Mouse (Mus musculus) heart, embryonic 14.5 days (tissue): ENCODE results near the gene Elmo1. TPM values are rescaled to one million over a fixed set of nuclear protein-coding genes. Genes with fewer than 3 reads are reported as not detected.

Source experiments
- ATAC-seq: fragments of 200-750 bp; cut with Nextera tagmentation; 2 replicates; pipeline ENCODE4 v1.8.0; 2017; ENCODE audit warnings: low read depth, moderate TSS enrichment; ENCODE audit not compliant: insufficient number of reproducible peaks, insufficient read depth, low FRiP score
- H3K27ac ChIP-seq, 2 experiments: fragments of 200-500 bp in 1 of 2; fragments of 300-500 bp in 1 of 2; sonication (generic) in 1 of 2; replicated peaks in 1 of 2; 2 replicates each; pipeline ENCODE4 v1.5.1; 2012 to 2014; ENCODE audit warnings: low read depth in 2 of 2, low read length in 2 of 2, control low read depth in 1 of 2, mild to moderate bottlenecking in 1 of 2, mixed read lengths in 1 of 2; ENCODE audit not compliant: control insufficient read depth in 1 of 2, insufficient read depth in 1 of 2
- H3K27me3 ChIP-seq: fragments of 300-500 bp; sonication (generic); 2 replicates; pipeline ENCODE4 v1.6.1; 2014; ENCODE audit warnings: mild to moderate bottlenecking, low read length, control low read depth; ENCODE audit not compliant: control insufficient read depth, insufficient read depth
- H3K36me3 ChIP-seq: fragments of 300-500 bp; sonication (generic); 2 replicates; pipeline ENCODE4 v1.6.1; 2014; ENCODE audit warnings: mild to moderate bottlenecking, control low read depth, low read length, mixed read lengths; ENCODE audit not compliant: control insufficient read depth, insufficient read depth
- H3K4me1 ChIP-seq, 2 experiments: fragments of 200-500 bp in 1 of 2; fragments of 300-500 bp in 1 of 2; sonication (generic) in 1 of 2; 2 replicates each; pipeline ENCODE4 v1.6.1; 2012 to 2014; ENCODE audit warnings: low read length in 2 of 2, control low read depth in 1 of 2, mixed read lengths in 1 of 2; ENCODE audit not compliant: control insufficient read depth in 2 of 2, insufficient read depth in 2 of 2
- H3K4me2 ChIP-seq: fragments of 300-500 bp; sonication (generic); 2 replicates; pipeline ENCODE4 v1.6.1; 2014; ENCODE audit warnings: mild to moderate bottlenecking, low read length
- H3K4me3 ChIP-seq, 2 experiments: fragments of 200-500 bp in 1 of 2; fragments of 300-500 bp in 1 of 2; sonication (generic) in 1 of 2; 2 replicates each; pipeline ENCODE4 v1.5.1; 2012 to 2014; ENCODE audit warnings: low read length in 2 of 2, mild to moderate bottlenecking in 2 of 2, control low read depth in 1 of 2, low read depth in 1 of 2, moderate library complexity in 1 of 2; ENCODE audit not compliant: control insufficient read depth in 1 of 2, insufficient read depth in 1 of 2
- H3K9ac ChIP-seq: fragments of 300-500 bp; sonication (generic); 2 replicates; pipeline ENCODE4 v1.6.1; 2014; ENCODE audit warnings: mild to moderate bottlenecking, low read length
- H3K9me3 ChIP-seq: fragments of 300-500 bp; sonication (generic); 2 replicates; pipeline ENCODE4 v1.6.1; 2016; ENCODE audit warnings: low read length, control low read depth; ENCODE audit not compliant: control insufficient read depth
- WGBS: fragments of 180-500 bp; shearing (Covaris S2); extraction: QIAGEN DNeasy Blood & Tissue Kit; methylation state at CpG from one replicate; pipeline ENCODE4 v1.1.7; 2014; 5-methylcytosine and 5-hydroxymethylcytosine counted together
- polyA plus RNA-seq: library from polyadenylated mRNA; unstranded; fragments of >200 nt; fragmentation: Nextera tagmentation; extraction: Ambion mirVana; gene quantifications from 2 replicates; pipeline ENCODE4 v1.2.1, GENCODE M21; 2014

Elmo1 gene
- polyA plus RNA-seq, result 10.4 and 12.7 TPM in 2 replicates

- Histone ChIP-seq H3K9me3 (no peaks in the 10 kb centered on the region), H3K27me3 (peaks cover 9% of the 10 kb centered on the region; the same call in 1 of the 2 replicates), H3K27ac (peak within 1 kb of the TSS; percentile 22 to 79; a peak in 2 of 4 replicates), H3K4me2 (peak within 1 kb of the TSS; percentile 99), H3K4me3 (peak within 1 kb of the TSS; percentile 54 to 82), H3K9ac (peak within 1 kb of the TSS; percentile 80), H3K36me3 (no peaks in the 10 kb centered on the region), H3K4me1 (peaks cover 0 to 2% of the 10 kb centered on the region in 2 experiments; a peak in 1 of 4 replicates)
- ATAC-seq, result peak; percentile 23
- WGBS, result under 1% methylated on average over 47 of the region's 49 CpGs
Measured at GRCm38 (mm10) chr13:20090133-20090710, at the start of gene Elmo1. TSS of gene Elmo1 (plus strand) at chr13:20090596.

DNA sequence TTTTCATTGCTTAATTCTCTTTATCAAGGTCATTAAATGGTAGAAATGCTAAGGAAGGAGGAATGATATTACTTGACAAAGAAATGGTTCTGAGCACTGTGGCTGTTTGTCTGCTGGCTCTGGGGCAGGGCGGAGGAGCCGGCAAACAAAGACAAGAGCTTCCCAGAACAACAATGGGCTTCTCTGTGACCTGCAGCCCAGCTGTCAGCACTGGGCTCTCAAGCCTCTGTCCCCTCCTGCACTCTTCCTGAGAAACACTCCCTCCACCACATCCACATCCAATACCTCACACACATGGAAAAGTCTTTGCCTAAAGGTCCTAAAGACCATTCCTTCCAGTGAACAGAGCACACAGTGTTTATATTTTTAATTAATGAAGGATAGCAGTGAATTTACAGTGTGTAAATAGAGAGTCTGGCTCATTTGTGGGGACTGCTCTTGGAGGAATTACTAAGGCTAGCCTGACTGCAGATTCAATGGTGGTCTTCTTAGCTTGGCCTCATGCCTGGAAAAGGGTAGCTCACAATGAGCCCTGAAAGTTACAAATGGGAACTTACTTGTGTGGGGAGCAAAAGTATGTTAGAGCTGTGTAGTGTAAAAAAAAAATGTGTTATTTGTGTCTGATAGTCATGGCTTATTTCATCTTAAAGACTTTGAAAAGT lies 49.1 kb upstream of the Elmo1 start:
- ATAC-seq, result no peak
- Histone ChIP-seq H3K4me3 (no peak overlapping the region), H3K36me3 (no peaks in the 10 kb centered on the region), H3K27ac (no peak overlapping the region), H3K9ac (no peak overlapping the region), H3K4me1 (no peaks in the 10 kb centered on the region), H3K9me3 (no peaks in the 10 kb centered on the region), H3K4me2 (no peak overlapping the region), H3K27me3 (no peaks in the 10 kb centered on the region)
- WGBS, result 31% methylated on average over 2 of the region's 2 CpGs

- Histone ChIP-seq H3K27ac (no peak overlapping the region), H3K36me3 (no peaks in the 10 kb centered on the region), H3K9ac (no peak overlapping the region), H3K4me1 (no peaks in the 10 kb centered on the region), H3K9me3 (no peaks in the 10 kb centered on the region), H3K4me3 (no peak overlapping the region), H3K27me3 (no peaks in the 10 kb centered on the region), H3K4me2 (no peak overlapping the region)
- 51% methylated on average over 2 of the region's 2 CpGs for WGBS
- no peak for ATAC-seq
Measured at GRCm38 (mm10) chr13:20042856-20043255, 47.5 kb upstream of the Elmo1 start.

- Histone ChIP-seq H3K27ac (no peak overlapping the region), H3K9ac (no peak overlapping the region), H3K9me3 (no peaks in the 10 kb centered on the region), H3K4me2 (no peak overlapping the region), H3K4me1 (no peaks in the 10 kb centered on the region), H3K4me3 (no peak overlapping the region), H3K27me3 (no peaks in the 10 kb centered on the region), H3K36me3 (no peaks in the 10 kb centered on the region)
- ATAC-seq, result no peak
- 88% methylated on average over 2 of the region's 2 CpGs for WGBS
Measured at GRCm38 (mm10) chr13:20045350-20045749, 45.0 kb upstream of the Elmo1 start.

DNA sequence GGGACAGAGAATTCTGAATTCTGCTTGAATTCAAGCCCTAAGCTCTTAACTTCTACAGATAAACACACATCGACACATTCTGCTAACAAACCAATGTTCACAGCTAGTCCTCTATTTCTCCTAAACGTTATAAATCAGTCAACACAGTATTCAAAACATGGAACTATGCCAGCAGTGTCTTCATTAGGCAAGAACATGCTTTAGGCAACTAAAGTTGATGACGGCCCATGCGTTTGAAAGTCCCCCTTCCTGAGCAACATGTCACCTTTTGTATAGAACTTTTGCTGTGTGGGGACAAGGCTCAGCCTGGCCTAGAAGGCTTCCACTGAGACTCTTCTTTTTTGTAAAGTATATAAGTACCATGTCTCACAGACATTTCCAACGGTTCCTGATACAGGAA lies 44.6 kb upstream of the Elmo1 start:
- no peaks in the 10 kb centered on the region for H3K27me3 ChIP-seq
- ATAC-seq, result no peak
- no peak overlapping the region for H3K9ac ChIP-seq
- 58% methylated on average over 5 of the region's 5 CpGs for WGBS
- H3K36me3 ChIP-seq, result no peaks in the 10 kb centered on the region
- no peaks in the 10 kb centered on the region for H3K4me1 ChIP-seq
- no peak overlapping the region for H3K4me2 ChIP-seq
- no peak overlapping the region for H3K27ac ChIP-seq
- no peak overlapping the region for H3K4me3 ChIP-seq
- no peaks in the 10 kb centered on the region for H3K9me3 ChIP-seq

DNA sequence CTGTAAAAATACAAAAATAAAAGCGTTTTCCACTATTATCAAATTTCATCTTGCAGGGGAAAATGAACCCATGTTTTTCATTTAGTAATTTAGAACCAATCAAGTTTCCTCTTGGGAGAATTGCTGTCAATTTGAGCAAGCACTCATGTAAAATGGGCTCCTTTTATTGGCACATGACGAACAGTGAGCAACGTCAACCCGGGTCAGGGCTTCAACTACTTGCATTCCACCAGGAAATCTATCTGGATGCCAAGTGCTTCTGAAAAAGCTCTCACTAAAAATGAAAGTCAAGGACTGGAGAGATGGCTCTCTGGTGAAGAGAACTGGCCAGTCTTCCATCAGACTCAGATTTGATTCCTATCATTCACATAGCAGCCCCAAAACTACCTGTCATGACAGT lies 44.0 kb upstream of the Elmo1 start:
- no peaks in the 10 kb centered on the region for H3K9me3 ChIP-seq
- no peak overlapping the region for H3K9ac ChIP-seq
- no peaks in the 10 kb centered on the region for H3K4me1 ChIP-seq
- no peaks in the 10 kb centered on the region for H3K27me3 ChIP-seq
- ATAC-seq, result no peak
- WGBS, result 83% methylated on average over 4 of the region's 4 CpGs
- H3K36me3 ChIP-seq, result no peaks in the 10 kb centered on the region
- H3K4me2 ChIP-seq, result no peak overlapping the region
- no peak overlapping the region for H3K27ac ChIP-seq
- no peak overlapping the region for H3K4me3 ChIP-seq

DNA sequence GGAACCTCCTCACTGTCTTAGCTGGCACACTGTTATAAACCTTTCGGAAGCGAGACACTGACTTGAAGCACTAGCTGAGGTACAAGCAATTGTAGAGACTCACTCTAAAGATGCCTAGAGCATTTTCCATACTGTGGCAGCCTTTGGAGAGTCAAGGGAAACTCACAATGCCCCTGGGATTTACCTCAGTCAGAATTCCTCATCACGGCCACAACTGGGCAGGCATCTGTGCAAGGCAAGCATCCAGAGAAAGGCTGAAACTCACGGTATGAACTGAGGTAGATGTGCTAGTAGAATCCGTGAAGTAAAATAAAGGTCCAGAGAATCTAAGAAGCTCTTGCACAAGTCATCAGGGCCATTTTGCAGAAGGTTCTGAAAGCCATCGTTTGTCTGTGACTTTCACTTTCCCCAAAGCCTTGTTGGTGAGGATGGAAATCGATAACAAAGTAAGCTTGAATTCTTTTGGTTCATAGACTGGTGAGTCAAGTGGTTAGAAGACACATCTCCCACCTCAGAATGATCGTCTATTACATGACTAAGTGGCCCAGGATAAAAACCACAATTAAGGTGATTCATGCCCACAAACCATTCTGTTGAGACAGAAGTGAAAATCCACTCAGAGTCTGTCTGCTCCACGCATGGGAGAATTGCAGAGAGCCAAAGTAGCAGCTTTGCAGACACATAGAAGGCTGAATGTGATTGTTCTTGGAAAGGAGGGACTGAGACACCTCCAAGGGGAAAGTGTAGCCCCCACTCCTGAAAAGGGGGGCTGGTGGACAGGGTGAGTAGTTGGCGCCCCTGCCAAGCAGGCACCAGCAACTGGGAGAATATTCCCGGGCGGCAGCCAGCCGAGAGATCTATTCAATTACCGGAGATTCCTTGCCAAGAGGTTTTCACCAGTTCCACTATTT lies 42.2 kb upstream of the Elmo1 start:
- Histone ChIP-seq H3K27me3 (no peaks in the 10 kb centered on the region), H3K36me3 (no peaks in the 10 kb centered on the region), H3K4me1 (no peaks in the 10 kb centered on the region), H3K9ac (no peak overlapping the region), H3K4me3 (no peak overlapping the region), H3K4me2 (peak overlapping the region; percentile 9; the same call in 1 of the 2 replicates), H3K27ac (no peak overlapping the region), H3K9me3 (no peaks in the 10 kb centered on the region)
- ATAC-seq, result no peak
- 46% methylated on average over 14 of the region's 14 CpGs for WGBS
